Mouse (Mus musculus) kidney, adult 2 months (tissue): Measurements from ENCODE around the gene Tnfrsf13c. TPM values are rescaled to one million over a fixed set of nuclear protein-coding genes. Genes with fewer than 3 reads are reported as not detected.

Experiments
- DNase-seq: peaks from one replicate; pipeline ENCODE4 v3.0.0; 2021
- H3K27ac ChIP-seq: fragments of 200-500 bp; 2 replicates; pipeline ENCODE4 v1.5.1; 2012; ENCODE audit warnings: low read depth, low read length, control low read depth, inconsistent platforms; ENCODE audit not compliant: insufficient read depth
- H3K27me3 ChIP-seq: fragments of 200-500 bp; replicated peaks from 2 replicates; pipeline ENCODE4 v1.6.1; 2012; ENCODE audit warnings: mild to moderate bottlenecking, moderate library complexity, low read length, inconsistent platforms; ENCODE audit not compliant: control insufficient read depth, insufficient read depth
- H3K36me3 ChIP-seq: fragments of 200-500 bp; 2 replicates; pipeline ENCODE4 v1.6.1; 2012; ENCODE audit warnings: mild to moderate bottlenecking, moderate library complexity, low read length, inconsistent platforms; ENCODE audit not compliant: control insufficient read depth, insufficient read depth
- H3K4me1 ChIP-seq: fragments of 200-500 bp; 2 replicates; pipeline ENCODE4 v1.6.1; 2011; ENCODE audit warnings: low read length; ENCODE audit not compliant: control insufficient read depth, insufficient read depth
- H3K4me3 ChIP-seq: fragments of 200-500 bp; 2 replicates; pipeline ENCODE4 v1.5.1; 2011; ENCODE audit warnings: mild to moderate bottlenecking, low read depth, low read length, control low read depth; ENCODE audit not compliant: insufficient read depth
- CTCF ChIP-seq: fragments of 200-500 bp; conservative IDR thresholded peaks from 2 replicates; pipeline ENCODE4 v1.5.1; 2011; ENCODE audit warnings: low read depth, mild to moderate bottlenecking, control low read depth, low read length, moderate library complexity, mixed read lengths; ENCODE audit not compliant: insufficient read depth, insufficient read length
- POLR2A ChIP-seq: fragments of 200-500 bp; IDR thresholded peaks from one replicate; pipeline ENCODE4 v1.6.1; 2011; ENCODE audit warnings: low read depth, low read length, control low read depth
- WGBS: fragments of 180-500 bp; shearing (Covaris S2); methylation state at CpG from one replicate; pipeline ENCODE4 v1.1.7; 2018; 5-methylcytosine and 5-hydroxymethylcytosine counted together
- polyA plus RNA-seq: library from polyadenylated mRNA; depleted of rRNA; stranded (reverse); fragments of >200 nt; gene quantifications from 2 replicates; pipeline ENCODE4 v1.2.3, GENCODE M21; 2012

Gene Tnfrsf13c
- polyA plus RNA-seq, 1 experiment, result 3.5 TPM

GRCm38 (mm10) chr15:82197937-82198336 lies 26.2 kb downstream of the Tnfrsf13c start:
- TF ChIP-seq CTCF, result no peak
- no peak for TF ChIP-seq POLR2A
- WGBS, result 88% methylated on average over 11 of the region's 11 CpGs
- H3K36me3 ChIP-seq, result peaks cover 2% of the 10 kb centered on the region; the same call in 1 of the 2 replicates
- H3K4me1 ChIP-seq, result no peaks in the 10 kb centered on the region
- no peak for DNase-seq
- H3K27ac ChIP-seq, result no peak overlapping the region
- no peak overlapping the region for H3K4me3 ChIP-seq
- H3K27me3 ChIP-seq, result no peaks in the 10 kb centered on the region

- WGBS, result 89% methylated on average over 10 of the region's 10 CpGs
- no peak overlapping the region for H3K4me3 ChIP-seq
- H3K27me3 ChIP-seq, result no peaks in the 10 kb centered on the region
- no peak overlapping the region for H3K27ac ChIP-seq
- H3K4me1 ChIP-seq, result no peaks in the 10 kb centered on the region
- peaks cover 2% of the 10 kb centered on the region; the same call in 1 of the 2 replicates for H3K36me3 ChIP-seq
- TF ChIP-seq POLR2A (no peak), CTCF (no peak)
- no peak for DNase-seq
Measured at GRCm38 (mm10) chr15:82197246-82197750, 26.9 kb downstream of the Tnfrsf13c start.

- peaks cover 2% of the 10 kb centered on the region; the same call in 1 of the 2 replicates for H3K36me3 ChIP-seq
- H3K4me3 ChIP-seq, result no peak overlapping the region
- 85% methylated on average over 12 of the region's 12 CpGs for WGBS
- no peak for TF ChIP-seq CTCF
- TF ChIP-seq POLR2A, result no peak
- no peaks in the 10 kb centered on the region for H3K27me3 ChIP-seq
- no peak for DNase-seq
- no peak overlapping the region for H3K27ac ChIP-seq
- no peaks in the 10 kb centered on the region for H3K4me1 ChIP-seq
Measured at GRCm38 (mm10) chr15:82196300-82196699, 27.9 kb downstream of the Tnfrsf13c start.

GRCm38 (mm10) chr15:82192617-82193016 lies 31.6 kb downstream of the Tnfrsf13c start:
- WGBS, result 86% methylated on average over 8 of the region's 8 CpGs
- no peak for DNase-seq
- H3K4me1 ChIP-seq, result no peaks in the 10 kb centered on the region
- H3K36me3 ChIP-seq, result no peaks in the 10 kb centered on the region; the same call in 1 of the 2 replicates
- no peak overlapping the region for H3K4me3 ChIP-seq
- H3K27me3 ChIP-seq, result no peaks in the 10 kb centered on the region
- TF ChIP-seq POLR2A (no peak), CTCF (no peak)
- no peak overlapping the region for H3K27ac ChIP-seq

GRCm38 (mm10) chr15:82188481-82189240 lies 35.5 kb downstream of the Tnfrsf13c start:
- peak; percentile 50 for DNase-seq
- Histone ChIP-seq H3K27ac (no peak overlapping the region), H3K36me3 (no peaks in the 10 kb centered on the region; the same call in 1 of the 2 replicates), H3K4me3 (no peak overlapping the region), H3K4me1 (peaks cover 11% of the 10 kb centered on the region), H3K27me3 (no peaks in the 10 kb centered on the region)
- 65% methylated on average over 10 of the region's 10 CpGs for WGBS
- TF ChIP-seq POLR2A (no peak), CTCF (peak; percentile 20; the same call in 1 of the 2 replicates)

- peaks cover 12% of the 10 kb centered on the region for H3K4me1 ChIP-seq
- no peaks in the 10 kb centered on the region for H3K27me3 ChIP-seq
- H3K4me3 ChIP-seq, result no peak overlapping the region
- TF ChIP-seq POLR2A (no peak), CTCF (no peak)
- H3K36me3 ChIP-seq, result no peaks in the 10 kb centered on the region; the same call in 1 of the 2 replicates
- WGBS, result 61% methylated on average over 1 of the region's 1 CpGs
- H3K27ac ChIP-seq, result no peak overlapping the region
- DNase-seq, result peak; percentile 14
Measured at GRCm38 (mm10) chr15:82187924-82188323, 36.2 kb downstream of the Tnfrsf13c start.

GRCm38 (mm10) chr15:82187401-82187800 lies 36.8 kb downstream of the Tnfrsf13c start:
- WGBS, result 93% methylated on average over 4 of the region's 4 CpGs
- H3K27ac ChIP-seq, result no peak overlapping the region
- peaks cover 12% of the 10 kb centered on the region for H3K4me1 ChIP-seq
- no peak for DNase-seq
- no peak overlapping the region for H3K4me3 ChIP-seq
- no peaks in the 10 kb centered on the region for H3K27me3 ChIP-seq
- no peaks in the 10 kb centered on the region; the same call in 1 of the 2 replicates for H3K36me3 ChIP-seq
- TF ChIP-seq CTCF (no peak), POLR2A (no peak)
